Mouse (Mus musculus): ENCODE measurements around the gene Slc47a1.
A peak's percentile ranks its signal among the peaks of the same experiment; 100 is the strongest.

The Slc47a1 gene

GRCm38 (mm10) chr11:61368668-61369067, 9.5 kb downstream of the Slc47a1 start:
- DNase-seq, result no peak

DNA sequence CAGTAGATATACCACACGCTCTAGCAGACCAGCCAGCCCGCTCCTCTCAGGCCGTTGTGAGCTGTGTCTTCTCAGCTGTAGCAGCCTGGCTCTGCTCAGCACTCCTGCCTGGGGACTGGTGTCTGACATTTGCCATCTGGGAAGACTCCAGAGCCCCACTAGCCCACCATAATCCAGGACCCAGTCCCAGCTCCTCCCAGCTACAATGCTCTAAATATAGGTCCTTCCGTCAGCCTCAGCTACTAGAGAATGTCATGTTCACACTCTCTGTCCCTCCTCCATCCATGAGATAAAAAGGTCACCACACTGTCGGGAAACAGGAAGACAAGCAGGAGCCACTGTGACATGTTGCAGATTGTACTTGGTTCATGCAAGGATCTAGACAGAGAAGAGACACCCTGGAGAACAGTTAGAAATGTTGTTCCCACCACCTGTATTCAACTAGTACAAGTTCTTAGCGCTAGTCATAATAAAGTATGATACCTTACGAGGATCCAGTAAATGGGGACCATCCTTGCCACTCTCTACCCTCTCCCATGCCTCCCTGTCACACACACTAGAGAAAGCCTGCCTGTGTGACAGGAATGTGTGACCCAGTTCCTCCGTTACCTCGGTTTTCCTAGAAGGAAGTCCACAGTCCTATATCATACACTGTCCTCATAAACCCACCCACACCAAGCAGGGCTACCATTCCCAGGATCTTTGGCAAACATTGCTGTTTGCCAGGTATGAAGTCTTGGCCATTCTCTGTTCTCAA, 11.4 kb downstream of the Slc47a1 start:
- no peak for DNase-seq

DNA sequence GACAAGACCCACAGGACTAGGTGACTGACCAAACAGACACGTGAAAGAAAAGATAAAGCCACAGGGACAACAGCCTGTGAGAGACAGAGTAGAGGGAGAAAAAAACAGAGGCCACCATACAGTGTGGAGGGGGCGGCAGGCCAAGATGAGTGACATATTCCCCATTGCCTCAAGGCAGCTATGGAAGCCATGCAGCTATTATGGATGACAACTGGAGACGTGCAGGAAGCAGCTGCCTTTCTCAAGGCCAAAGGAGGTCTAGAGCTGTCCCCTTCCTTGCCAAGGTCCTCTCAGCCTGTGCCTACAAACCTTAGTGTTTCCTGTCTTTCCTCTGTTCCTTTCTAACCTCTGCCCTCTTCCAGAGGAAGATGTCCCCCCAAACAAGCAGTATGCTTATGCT, 12.2 kb downstream of the Slc47a1 start:
- no peak for DNase-seq

DNA sequence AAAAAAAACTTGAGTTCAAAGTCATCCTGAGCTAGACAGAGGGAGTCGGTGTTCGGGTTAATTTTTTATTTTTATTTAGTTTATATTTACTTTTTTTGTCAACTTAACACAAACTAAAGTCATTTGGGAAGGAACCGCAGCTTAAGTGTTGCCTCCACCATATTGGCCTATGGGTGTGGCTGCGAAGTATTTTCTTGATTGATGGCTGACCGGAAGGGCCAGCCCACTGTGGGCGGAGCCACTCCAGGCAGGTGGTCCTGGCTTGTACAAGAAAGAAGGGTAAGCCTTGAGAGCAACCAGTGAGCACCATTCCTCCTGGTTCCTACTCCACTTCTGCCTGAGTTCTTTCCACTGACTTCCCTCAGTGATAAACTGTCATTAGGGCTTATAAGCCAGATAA, 14.0 kb downstream of the Slc47a1 start:
- DNase-seq, result no peak

- DNase-seq, result no peak
Measured at GRCm38 (mm10) chr11:61361515-61362190, 16.5 kb downstream of the Slc47a1 start.

- DNase-seq, result no peak
Measured at GRCm38 (mm10) chr11:61356600-61356999, 21.5 kb downstream of the Slc47a1 start.

DNA sequence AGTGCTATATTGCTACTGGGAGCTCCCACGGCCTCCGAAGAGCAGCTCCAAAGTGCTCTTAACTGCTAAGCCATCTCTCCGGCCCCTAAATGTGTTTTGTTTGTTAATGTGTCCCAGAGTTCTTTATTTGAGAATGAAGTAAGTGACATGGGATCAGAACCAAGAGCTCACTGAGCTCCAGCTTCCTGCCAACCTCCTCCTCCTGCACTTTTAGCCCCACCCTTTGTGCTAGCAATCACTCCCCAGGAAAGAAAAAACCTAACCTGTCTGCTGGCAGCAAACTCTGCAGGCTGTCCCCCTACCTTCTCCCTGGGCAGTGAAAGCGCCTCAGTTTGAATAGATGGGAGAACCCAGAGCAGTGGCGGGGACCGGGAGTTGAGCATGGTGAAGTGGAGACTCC, 22.0 kb downstream of the Slc47a1 start:
- DNase-seq, result no peak

GRCm38 (mm10) chr11:61355351-61355750, 22.8 kb downstream of the Slc47a1 start:
- no peak for DNase-seq

DNA sequence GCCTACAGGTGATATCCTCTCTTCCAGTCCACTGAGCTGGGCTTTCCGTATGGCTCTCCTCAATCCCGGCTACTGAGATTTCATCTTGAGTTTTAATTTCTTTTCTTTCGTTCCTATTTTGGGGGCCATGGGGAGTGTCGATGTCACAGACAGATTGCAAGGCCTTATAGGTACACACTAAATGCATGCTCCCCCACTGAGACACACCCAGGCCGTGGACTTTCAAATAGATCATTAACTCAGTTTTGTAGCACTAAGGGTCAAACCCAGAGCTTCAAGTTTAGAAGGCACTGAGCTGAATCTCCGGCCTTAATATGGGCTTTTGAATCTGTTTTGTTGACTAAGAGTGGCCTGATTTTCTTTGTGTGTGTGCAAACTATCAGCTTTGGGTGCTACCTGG, 23.8 kb downstream of the Slc47a1 start:
- no peak for DNase-seq

GRCm38 (mm10) chr11:61353038-61353437, 25.1 kb downstream of the Slc47a1 start:
- no peak for DNase-seq

DNA sequence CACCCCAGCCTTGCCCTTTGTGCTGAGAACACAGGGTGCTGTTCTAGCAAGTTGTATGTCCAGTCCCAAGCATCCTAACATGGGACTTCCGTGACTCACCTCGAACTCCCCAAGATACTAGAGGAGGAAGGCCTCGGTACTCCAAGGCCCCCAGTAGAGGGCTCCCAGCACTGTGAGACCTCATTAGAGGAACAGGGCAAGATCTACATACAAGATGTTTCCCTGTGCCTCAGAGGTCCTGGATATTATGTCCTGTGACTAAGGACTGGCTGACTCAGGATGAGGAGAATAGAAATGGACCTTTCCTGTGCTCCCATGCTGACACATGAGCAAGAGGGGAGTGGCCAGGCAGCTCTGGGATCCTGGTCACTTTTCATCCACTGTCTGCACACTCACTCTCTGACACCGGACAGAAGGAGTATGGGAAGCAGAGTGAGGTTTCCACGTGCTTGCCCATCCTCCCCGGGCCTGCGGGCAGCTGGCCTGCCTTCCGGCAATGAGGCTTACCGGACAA, 25.9 kb downstream of the Slc47a1 start:
- no peak for DNase-seq

DNA sequence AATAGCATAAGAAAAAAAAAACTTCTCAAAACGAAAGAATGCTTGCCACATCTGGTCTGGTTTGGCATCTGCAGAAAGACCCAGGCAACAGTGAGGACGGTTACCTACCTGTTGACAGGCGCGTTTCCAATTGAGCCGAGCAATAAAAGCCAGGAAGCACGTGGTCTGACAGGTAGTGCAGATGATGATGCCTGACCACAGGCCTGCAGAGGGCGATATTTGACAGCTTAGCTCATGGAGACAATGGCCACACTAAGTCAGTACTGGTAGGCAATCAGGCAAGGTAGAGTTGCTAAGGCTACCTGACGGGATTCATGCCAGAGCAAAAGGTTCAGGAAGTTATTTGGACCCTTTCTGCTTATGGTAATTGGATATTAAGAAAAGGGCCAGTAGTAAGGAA, 28.8 kb downstream of the Slc47a1 start:
- DNase-seq, result peak; percentile 80

DNA sequence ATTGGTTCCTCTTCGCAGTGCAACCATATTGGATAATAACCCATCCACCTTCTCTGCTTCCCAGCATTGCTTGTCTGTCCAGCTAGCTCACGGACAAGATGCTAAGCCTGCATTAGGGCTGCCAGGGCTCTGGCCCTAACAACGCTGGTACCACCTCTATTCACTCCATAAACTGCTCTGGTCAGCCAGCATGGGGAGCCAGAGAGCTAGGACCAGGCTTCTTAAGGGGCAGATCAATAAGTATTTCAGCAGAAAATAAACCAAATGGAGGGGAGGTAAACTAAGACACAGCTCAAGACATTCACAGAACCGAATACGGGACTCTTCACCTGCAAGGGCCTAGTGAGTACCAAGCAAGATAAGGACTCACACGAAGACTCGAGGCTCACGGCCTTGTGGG, 32.0 kb downstream of the Slc47a1 start:
- no peak for DNase-seq

GRCm38 (mm10) chr11:61342505-61343420, 35.4 kb downstream of the Slc47a1 start, which contains the start of gene Slc47a2:
Slc47a2 (minus strand) TSS chr11:61342860.
- DNase-seq, result no peak

DNA sequence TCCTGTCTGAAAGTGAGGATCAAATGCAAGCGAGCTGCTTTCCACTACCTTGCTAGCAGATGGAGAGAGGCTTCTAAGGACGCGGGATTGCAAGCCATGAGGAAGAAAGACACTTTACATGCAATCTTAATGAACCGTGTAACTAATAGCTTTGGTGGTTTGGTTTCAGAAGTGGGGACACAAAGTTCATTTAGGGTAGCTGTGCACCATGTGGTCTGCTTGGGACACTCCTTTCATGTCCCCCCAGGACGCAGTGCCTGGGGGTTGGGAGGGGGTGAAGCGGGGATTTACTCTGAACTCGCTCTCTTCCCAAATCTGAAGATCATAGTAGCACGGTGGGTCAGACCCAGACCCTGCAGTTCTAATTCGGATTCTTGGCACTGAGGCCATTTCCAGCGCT, 36.2 kb downstream of the Slc47a1 start:
- DNase-seq, result no peak

GRCm38 (mm10) chr11:61341233-61341632, 36.9 kb downstream of the Slc47a1 start:
- no peak for DNase-seq

GRCm38 (mm10) chr11:61340374-61340773, 37.8 kb downstream of the Slc47a1 start:
- DNase-seq, result no peak

DNA sequence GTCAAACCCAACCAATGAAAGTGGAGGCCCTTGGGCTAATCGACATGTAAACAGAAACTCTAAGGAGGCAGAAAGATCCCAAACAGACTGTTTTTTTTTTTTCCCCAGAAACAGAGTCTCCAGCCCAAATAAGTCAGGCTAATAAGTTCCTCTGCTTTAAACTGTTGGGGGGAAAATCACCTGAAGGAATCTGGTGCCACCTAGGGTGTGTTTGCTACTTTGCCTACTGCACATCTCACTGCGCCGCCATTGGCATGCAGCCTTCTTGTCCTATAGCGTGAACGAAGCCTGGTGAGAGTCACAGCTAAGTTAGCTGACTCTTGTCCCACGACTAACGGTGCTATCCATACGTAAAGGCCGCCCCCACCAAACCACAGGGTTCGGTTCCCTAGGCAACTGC, 40.6 kb downstream of the Slc47a1 start:
- no peak for DNase-seq

GRCm38 (mm10) chr11:61320904-61321687, 57.0 kb downstream of the Slc47a1 start:
- DNase-seq, result no peak

GRCm38 (mm10) chr11:61319923-61320567, 58.1 kb downstream of the Slc47a1 start:
- no peak for DNase-seq

- no peak for DNase-seq
Measured at GRCm38 (mm10) chr11:61319233-61319922, 58.8 kb downstream of the Slc47a1 start.
